Mouse (Mus musculus): ENCODE data around the gene Marcks.
"Not testable (repeated sequence)": the region's sequence is repeated elsewhere in the genome, so short reads cannot be mapped to it uniquely, and the experiment has no call there.

The Marcks gene

DNA sequence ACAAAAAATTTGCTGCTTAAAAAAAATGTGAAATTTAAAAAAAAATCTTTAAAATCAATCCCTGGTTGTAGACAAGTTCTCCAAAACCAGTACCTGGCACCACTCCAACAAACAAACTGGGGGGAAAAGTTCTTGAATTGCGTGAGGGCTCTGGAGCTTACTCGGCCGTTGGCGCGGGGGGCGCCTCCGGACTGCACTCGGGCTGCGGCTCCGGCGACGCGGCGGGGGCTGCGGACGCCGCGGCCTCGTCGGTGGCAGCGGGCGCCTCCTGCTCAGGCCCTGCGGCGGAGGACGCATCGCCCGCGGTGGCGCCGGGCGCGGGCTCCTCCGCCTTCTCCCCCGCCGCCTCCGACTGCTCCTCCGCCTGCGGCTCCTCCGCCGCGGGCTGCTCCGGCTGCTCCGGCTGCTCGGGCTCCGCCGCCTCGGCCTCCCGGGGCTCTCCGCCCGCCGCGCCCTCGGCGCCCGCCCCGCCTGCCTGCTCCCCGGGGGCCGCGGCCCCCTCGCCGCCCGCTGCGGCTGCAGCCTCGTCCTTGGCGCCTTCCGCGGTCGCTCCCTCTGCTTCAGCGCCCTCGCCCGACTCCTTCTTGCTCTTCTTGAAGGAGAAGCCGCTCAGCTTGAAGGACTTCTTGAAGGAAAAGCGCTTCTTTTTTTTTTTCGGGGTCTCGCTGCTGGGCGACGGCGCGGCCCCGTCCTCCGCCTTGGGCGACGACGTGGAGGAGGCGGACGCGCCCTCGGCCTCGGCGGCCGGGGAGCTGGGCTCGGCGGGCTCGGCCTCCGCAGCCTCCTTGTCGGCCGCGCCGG, 2.6 kb downstream of the Marcks start:
- DNase-seq (ENCODE audit: low spot score): peak; percentile 58

DNA sequence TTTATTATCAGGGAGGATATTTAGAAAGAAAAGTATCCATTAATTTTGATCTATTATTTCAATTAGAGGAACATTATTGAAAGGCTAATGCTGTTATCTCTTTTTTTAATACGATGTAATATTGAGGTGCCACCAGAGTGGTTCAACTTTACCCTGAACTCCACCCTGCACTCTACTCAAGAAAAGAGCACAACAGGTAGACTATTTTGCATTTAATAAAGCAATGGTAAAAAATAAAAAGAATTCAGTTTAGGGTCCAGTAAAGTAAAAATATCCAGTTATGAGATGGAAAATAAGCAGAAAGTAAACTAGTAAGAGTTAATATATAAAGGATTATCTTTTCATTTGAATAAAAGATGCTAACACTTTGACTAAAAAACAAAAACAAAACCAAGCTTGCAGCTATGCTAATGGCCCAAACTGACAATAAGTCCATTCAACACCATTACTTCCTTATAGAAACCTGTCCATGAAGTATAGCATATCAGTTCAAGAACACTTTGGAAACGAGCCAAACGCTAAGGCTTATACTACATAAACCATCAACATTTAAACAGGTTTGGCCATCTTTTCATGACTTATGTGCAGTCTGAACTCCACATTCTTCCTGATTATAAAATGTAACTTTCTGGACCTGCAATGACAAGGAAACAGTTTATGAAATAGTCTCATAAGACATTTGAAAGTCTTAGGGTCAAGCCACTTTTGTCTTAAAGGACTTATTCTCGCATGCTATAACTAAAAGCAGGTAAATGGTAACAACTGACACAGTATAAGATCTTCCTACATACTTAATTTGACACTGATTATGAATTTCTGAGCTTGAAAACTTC, 4.6 kb downstream of the Marcks start:
- no peak for DNase-seq (ENCODE audit: low spot score)

DNA sequence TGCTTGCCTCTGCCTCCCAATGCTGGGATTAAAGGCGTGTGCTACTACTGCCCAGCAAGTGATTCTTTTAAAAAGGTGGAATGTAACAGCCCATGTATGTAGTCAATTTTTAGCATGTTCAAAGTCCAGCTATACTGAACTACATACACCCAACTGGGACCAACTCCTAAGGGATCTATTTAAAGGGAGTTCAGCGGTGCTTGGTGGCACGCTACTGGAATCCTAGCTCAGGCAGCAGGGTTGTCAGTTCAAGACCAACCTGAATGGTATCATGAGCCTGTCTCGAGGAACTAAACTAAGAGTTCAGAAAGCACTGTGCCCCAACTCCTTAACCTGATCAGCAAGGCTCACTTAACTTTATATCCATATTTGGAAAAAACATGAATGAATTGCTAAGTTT, 6.0 kb downstream of the Marcks start:
- no peak for DNase-seq (ENCODE audit: low spot score)

DNA sequence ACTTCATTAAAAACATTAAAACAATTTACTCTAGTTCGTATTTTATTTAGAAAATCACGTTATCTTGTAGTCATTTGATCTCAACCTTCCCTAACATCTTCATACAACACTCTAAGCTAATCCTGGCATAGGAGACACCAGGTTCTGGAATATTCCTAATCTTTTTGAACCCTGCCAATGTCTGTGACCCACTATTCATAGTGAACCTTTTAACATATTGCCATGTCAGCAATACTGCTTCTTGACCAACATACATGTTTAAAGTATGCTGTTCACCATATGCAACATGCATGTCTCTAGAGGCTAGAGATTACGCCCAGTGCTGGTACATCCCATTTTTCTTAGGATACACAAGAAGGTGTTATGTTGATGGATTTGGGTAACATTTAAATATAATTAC, 9.1 kb downstream of the Marcks start:
- DNase-seq (ENCODE audit: low spot score): no peak

DNA sequence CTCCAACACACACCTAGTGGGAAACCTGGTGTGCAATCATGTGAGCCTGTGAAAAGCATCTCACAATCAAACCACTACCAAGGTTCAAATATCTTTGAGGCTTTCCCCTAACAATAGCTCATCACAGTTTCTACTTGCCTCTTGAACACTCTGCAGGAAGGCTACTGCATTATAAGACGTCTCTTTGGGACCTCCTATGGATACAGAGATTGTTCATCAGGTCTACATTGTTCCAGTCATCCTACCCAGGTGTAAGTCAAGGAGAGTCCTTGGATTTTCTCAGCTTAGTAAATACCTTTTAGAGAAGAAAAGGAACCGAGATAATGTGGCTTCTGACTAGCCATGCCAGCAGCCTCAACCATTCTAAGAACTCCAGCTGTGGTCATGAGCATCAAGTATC, 23.4 kb downstream of the Marcks start:
- no peak for DNase-seq (ENCODE audit: low spot score)

DNA sequence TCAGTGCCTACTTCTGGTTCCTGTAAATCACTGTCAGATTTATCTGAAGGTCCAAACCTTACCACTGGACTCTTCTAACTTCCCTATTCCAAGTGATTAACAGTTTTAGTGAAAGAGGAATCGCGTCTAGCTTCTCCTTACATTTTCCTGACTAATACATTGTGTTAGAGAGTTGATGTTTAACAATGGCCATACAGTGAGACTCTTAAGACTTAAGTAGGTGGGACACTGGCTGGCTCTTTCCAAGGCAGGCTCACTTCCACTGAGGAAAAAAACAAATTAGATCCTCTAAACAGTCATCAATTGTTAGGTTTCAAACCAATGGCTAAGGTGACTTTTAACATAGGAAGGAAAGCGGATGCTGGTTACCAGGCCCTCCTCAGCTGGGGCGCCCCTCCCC, 25.9 kb downstream of the Marcks start:
- no peak for DNase-seq (ENCODE audit: low spot score)

DNA sequence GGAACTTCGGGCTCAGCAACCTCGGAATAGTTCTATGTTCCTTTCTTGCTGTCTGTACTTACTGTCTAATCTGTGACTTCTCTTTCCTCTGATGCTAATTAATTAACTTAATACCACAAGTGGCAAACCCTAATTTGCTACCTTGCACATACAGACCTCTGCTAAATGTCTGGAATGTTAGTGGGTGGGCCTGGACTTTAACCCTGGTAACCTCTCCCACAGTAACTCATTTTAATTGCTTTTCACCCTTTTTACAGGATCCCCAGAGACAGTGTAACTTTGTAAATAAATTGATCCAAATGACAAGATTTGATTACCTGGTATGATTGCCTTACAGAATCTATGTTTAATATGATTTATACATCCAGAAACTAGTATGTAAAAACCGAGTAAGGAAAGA, 26.4 kb downstream of the Marcks start:
- DNase-seq (ENCODE audit: low spot score): no peak

DNA sequence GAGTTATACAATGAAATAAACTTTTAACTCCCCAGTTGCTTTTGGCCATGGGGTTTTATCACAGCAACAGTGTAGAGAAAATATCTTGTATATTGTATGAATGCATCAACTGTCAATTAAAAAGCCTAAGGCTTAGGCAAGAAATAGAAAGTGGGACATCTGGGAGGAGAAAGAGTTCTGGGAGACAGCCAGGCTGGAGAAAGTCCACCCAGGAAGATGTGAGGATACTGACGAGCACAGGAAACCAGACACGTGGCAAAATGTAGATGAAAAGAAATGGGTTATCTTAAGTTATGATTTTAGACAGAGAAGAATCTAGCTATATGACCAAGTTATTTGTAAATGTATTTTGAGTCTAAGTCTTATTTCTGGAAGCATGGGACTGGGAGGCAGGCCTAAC, 27.3 kb downstream of the Marcks start:
- no peak for DNase-seq (ENCODE audit: low spot score)

DNA sequence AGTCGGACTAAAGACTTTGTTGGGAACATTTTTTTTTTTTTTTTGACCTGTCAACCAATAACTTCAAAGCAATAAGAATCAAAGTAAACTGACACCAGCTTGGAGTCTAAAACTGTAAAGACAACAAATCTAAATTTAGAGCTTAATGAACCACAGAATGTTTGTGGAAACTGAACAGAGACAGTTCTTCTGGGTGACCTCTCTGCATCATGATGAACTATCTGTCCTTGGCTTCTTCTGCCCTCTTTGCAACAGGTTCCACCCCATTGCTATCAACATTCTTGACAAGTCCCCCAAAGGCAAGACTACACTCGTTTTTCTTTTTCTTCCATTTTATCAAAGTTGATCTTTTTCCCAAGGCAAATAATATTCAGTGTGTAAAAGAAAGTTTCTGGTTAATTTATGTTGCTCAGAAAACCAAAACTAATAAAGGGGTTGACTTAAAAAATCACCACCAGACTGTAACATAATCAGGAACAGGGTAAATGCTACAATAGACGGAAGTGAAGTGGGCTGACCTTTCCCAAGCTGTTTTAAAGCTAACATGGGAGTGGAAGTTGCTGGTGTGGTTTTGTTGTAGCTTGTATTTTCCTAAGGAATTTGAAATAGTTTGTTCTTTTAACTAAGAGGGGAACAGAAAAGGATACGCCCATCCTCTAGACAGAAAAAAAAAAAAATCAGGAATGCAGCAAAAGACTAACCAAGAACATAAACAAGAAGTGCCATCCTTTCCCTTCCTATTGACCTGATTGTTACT, 31.7 kb downstream of the Marcks start:
- DNase-seq (ENCODE audit: low spot score): no peak

DNA sequence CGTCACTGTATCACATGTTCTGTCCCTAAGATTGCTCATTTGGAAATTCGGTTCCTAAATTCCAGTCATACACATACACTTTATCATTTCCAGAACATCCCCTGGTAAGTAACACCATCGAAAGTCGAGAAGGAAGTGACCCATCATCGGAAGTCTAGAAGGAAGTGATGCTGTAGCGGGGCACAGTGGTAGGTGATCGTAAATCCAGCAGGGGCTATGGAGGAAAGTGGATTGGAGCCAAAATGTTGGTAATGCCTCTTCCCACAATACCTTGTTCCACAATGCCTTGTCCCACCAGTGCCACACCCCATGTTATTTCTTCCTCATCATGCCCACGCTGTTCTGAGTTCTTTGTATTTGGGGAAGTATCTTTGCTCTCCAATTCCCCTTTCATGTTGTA, 32.4 kb downstream of the Marcks start:
- DNase-seq (ENCODE audit: low spot score): no peak

DNA sequence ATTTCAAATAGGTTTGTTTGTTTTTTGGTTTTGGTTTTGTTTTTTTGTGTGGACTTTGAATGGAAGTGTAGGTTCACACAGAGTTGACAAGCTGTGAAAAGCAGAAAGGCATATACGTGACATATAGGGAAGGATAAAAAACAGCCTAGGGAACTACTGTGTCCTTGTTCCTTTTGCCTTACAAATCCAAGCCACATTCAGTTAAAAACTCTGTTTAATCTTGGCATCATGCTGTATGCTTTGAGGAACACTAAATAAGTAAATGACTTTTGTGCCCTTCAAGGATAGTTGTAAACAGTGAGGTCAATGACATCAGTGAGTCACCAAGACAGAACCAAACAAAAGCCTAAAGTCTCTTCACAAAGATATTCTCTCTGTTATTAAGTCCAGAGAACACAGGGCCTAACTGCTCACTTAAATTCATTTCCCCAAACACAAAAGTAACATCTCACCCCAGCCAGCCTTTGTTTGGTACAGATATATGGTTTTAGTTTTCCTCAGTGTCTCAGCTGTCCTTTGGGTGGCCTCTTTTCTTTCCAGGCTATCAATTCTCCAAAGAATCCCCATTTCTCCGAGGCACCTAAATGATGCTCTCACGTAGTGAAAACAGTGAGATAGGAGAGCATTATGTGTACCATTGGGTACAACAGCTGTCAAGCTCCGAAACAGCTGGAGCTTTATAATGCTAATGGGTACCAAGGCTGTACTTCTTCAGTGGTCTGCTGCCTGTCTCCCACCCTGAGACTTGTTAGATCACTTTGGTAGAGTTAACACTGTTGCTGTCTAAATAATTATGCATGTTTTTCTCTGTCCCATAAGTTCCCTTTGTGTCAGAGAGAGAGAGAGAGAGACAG, 36.3 kb downstream of the Marcks start:
- DNase-seq (ENCODE audit: low spot score): no peak

DNA sequence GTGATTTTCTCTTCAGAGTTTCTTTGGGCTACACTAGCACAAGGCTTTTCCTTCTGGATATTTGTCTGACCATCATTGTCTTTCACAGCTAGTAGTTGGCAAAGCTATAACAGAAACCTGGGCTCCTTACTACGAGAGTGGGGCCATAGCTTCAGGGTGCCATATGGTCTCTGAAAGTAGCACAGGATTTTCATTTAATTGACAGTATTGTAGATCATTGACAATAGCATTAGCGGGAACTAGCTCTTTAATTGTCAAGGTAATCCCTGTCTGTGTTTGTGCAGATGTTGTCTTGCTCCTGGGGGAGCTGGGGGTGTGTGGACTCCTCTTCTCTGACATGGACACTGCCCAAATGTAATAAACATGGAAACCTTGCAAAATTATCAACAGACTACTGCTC, 37.0 kb downstream of the Marcks start:
- DNase-seq (ENCODE audit: low spot score): no peak

DNA sequence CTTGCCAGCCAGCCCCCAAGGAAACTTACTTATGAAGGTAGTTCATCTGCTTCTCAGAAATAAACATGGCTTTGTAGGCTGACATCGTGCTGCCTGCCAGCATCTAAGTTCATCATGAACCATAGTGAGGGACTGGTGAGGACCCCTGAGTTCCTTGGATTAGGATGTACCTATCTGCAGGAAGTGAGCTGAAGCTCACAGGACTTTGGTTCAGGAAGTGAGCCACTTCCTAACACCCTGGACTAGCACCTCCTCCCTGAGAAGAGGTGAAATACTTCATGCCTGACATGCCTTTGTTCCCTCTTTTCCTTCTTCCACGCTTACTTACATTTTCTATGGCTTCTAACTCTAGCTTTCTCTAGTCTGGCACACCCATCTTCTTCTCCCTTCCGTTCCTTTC, 42.2 kb downstream of the Marcks start:
- no peak for DNase-seq (ENCODE audit: low spot score)

DNA sequence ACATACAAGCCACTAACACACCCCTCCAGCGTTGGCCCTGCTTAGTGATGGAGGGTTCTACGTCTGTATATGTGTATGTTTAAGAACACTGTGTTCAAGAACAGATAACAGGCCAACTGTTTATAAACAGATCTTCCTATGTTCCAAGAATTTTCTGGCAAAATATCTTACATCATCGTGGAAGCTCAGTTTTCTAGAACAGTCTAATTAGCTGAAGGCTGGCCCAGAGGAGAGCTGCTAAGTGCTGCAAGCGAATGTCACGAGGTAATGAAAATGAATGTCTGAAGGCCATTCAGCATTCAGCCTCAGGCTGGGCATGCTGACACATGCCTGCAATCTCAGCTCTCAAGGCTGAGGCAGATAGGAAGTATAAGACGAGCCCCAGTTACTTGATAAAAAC, 42.9 kb downstream of the Marcks start:
- DNase-seq (ENCODE audit: low spot score): no peak

DNA sequence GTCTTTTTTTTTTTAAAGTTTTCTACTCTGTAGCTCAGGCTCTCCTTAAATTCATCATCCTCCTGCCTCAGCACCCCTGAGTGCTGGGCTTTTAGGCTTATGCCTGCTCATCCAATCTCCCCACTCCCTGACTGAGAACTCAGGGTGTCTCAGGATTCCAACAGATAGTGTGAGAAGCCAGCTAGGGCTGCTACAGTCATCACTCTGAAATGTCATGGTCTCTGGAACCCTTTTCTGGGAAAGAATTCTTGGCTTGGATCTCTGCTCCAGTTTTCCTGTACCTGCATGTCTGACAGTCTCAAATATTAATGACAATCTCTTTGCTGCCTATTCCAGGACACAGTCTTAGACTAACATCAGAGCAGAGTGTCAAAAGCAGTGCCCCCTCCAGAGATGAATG, 45.4 kb downstream of the Marcks start:
- no peak for DNase-seq (ENCODE audit: low spot score)

DNA sequence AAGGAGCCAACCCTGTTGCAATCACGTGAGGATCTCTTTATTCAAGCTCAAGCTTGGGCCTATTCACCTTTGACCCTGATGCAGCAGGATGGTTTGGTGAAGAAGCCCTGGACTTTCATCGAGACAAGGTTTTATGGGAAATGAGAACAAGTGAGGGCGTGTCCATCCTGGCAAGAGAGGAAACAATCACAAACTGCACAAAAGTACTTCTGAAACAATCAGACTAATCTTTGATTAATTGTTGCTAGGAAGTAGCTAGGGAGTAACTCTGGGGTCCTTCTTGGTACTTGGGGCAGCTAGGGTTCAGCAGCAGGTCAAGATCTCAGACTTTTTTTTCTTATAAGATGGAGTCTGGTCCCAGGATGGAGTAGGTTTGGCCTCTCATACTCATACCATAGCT, 48.3 kb downstream of the Marcks start:
- DNase-seq (ENCODE audit: low spot score): no peak

DNA sequence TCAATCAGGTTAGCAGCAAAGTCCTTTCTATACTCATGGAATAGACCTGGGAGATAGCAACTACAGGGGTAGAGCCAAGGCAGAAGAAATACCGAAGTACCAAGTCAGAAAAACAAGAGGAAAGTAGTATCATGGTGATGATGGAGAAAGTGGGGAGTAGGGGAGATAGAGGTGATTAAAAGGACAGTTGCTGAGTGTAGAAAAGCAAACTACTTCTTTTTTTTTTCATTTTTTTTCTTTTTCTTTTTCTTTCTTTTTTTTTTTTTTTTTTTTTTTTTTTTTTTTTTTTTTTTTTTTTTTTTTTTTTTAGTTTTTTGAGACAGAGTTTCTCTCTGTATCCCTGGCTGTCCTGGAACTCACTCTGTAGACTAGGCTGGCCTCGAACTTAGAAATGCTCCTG, 54.6 kb downstream of the Marcks start:
- not testable (repeated sequence) for DNase-seq (ENCODE audit: low spot score)

All from urinary bladder, postnatal 14 days (tissue).